ENCODE assay signal across 8 mouse cellular contexts in genomic region chr9:108691846-108692225, GRCm38 (mm10). TPM values are rescaled to one million over a fixed set of nuclear protein-coding genes. Genes with fewer than 3 reads are reported as not detected.
DNase-seq lines count a peak whose midpoint lies in the region; ATAC-seq and TF ChIP-seq lines count a peak whose summit lies in the region.

No protein-coding gene starts in this region.

- H3K9ac ChIP-seq in forebrain, embryonic 12.5 days, result peak overlapping the region; percentile 83
- H3K9ac ChIP-seq in heart, postnatal 0 days (replicated peaks; ENCODE audit: low read depth, low read length), result peak overlapping the region; percentile 84
- H3K9ac ChIP-seq in liver, embryonic 16.5 days (ENCODE audit: low read depth, low read length), result peak overlapping the region; percentile 72
- H3K9ac ChIP-seq in neural tube, embryonic 12.5 days, result peak overlapping the region; percentile 82
- peak overlapping the region; percentile 86 for H3K9ac ChIP-seq in stomach, postnatal 0 days (ENCODE audit: low read length)

- TF ChIP-seq CTCF in heart, postnatal 0 days (IDR thresholded peaks at IDR 0.05; ENCODE audit: low read depth), result no peak
- TF ChIP-seq CTCF in stomach, postnatal 0 days (IDR thresholded peaks at IDR 0.05; ENCODE audit: low read depth), result no peak

- no peaks in the 10 kb centered on the region for H3K36me3 ChIP-seq in forebrain, embryonic 12.5 days (replicated peaks)
- no peaks in the 10 kb centered on the region for H3K36me3 ChIP-seq in heart, postnatal 0 days (replicated peaks; ENCODE audit: control insufficient read depth, insufficient read depth, low read length)
- no peaks in the 10 kb centered on the region for H3K36me3 ChIP-seq in liver, embryonic 16.5 days (ENCODE audit: control insufficient read depth, insufficient read depth)
- H3K36me3 ChIP-seq in neural tube, embryonic 12.5 days, result no peaks in the 10 kb centered on the region
- H3K36me3 ChIP-seq in stomach, postnatal 0 days (ENCODE audit: control insufficient read depth, insufficient read depth, low read length), result no peaks in the 10 kb centered on the region

- peak; percentile 50 for ATAC-seq in CD4-positive, CD25-positive, alpha-beta regulatory T cell, adult 4 months
- peak; percentile 91 for ATAC-seq in forebrain, embryonic 12.5 days (ENCODE audit: low FRiP score)
- ATAC-seq in heart, postnatal 0 days (ENCODE audit: insufficient read depth, low read depth), result peak; percentile 93
- ATAC-seq in liver, embryonic 16.5 days (ENCODE audit: low read depth), result peak; percentile 89
- peak; percentile 86 for ATAC-seq in neural tube, embryonic 12.5 days (ENCODE audit: low FRiP score, low read depth)
- peak; percentile 93 for ATAC-seq in stomach, postnatal 0 days (ENCODE audit: low FRiP score, low TSS enrichment)

- DNase-seq in c-Kit-positive CD71-positive TER-119-positive erythroid progenitor cells, embryonic 14.5 days (ENCODE audit: low spot score), result peak; percentile 67
- peak; percentile 90 for DNase-seq in heart, postnatal 0 days (ENCODE audit: low spot score)
- DNase-seq in kidney, postnatal 4 days, result peak; percentile 91 to 95
- peak; percentile 94 for DNase-seq in stomach, postnatal 0 days (ENCODE audit: low spot score)

- H3K9me3 ChIP-seq in forebrain, embryonic 12.5 days, result no peaks in the 10 kb centered on the region
- H3K9me3 ChIP-seq in heart, postnatal 0 days (replicated peaks; ENCODE audit: control insufficient read depth, low read length), result no peaks in the 10 kb centered on the region
- H3K9me3 ChIP-seq in liver, embryonic 16.5 days (replicated peaks; ENCODE audit: control insufficient read depth, low read length), result no peaks in the 10 kb centered on the region
- H3K9me3 ChIP-seq in neural tube, embryonic 12.5 days, result no peaks in the 10 kb centered on the region
- H3K9me3 ChIP-seq in stomach, postnatal 0 days (ENCODE audit: control insufficient read depth, low read length), result no peaks in the 10 kb centered on the region

- peaks cover 10% of the 10 kb centered on the region; the same call in 1 of the 2 replicates for H3K27me3 ChIP-seq in forebrain, embryonic 12.5 days
- no peaks in the 10 kb centered on the region for H3K27me3 ChIP-seq in heart, postnatal 0 days (ENCODE audit: control insufficient read depth, insufficient read depth, low read length)
- peaks cover 24% of the 10 kb centered on the region for H3K27me3 ChIP-seq in liver, embryonic 16.5 days (ENCODE audit: control insufficient read depth, insufficient read depth, low read depth, low read length)
- no peaks in the 10 kb centered on the region for H3K27me3 ChIP-seq in neural tube, embryonic 12.5 days (replicated peaks)
- H3K27me3 ChIP-seq in stomach, postnatal 0 days (ENCODE audit: control insufficient read depth, insufficient read depth, low read length), result no peaks in the 10 kb centered on the region

- peak overlapping the region; percentile 89 for H3K4me3 ChIP-seq in forebrain, embryonic 12.5 days (replicated peaks)
- H3K4me3 ChIP-seq in heart, postnatal 0 days (ENCODE audit: low read depth, low read length), result peak overlapping the region; percentile 83
- peak overlapping the region; percentile 73 for H3K4me3 ChIP-seq in liver, embryonic 16.5 days (ENCODE audit: low read depth, low read length)
- H3K4me3 ChIP-seq in neural tube, embryonic 12.5 days, result peak overlapping the region; percentile 84
- H3K4me3 ChIP-seq in stomach, postnatal 0 days (ENCODE audit: low read depth, low read length), result peak overlapping the region; percentile 82

- peak overlapping the region; percentile 85 for H3K4me2 ChIP-seq in forebrain, embryonic 12.5 days
- H3K4me2 ChIP-seq in heart, postnatal 0 days (ENCODE audit: low read depth, low read length), result peak overlapping the region; percentile 95
- H3K4me2 ChIP-seq in liver, embryonic 16.5 days (ENCODE audit: low read depth, low read length), result peak overlapping the region; percentile 95
- peak overlapping the region; percentile 87 for H3K4me2 ChIP-seq in neural tube, embryonic 12.5 days (replicated peaks)
- peak overlapping the region; percentile 98 for H3K4me2 ChIP-seq in stomach, postnatal 0 days (replicated peaks; ENCODE audit: low read depth)

- TF ChIP-seq EP300 in heart, postnatal 0 days (IDR thresholded peaks at IDR 0.05; ENCODE audit: low read depth), result no peak
- TF ChIP-seq EP300 in stomach, postnatal 0 days (optimal IDR thresholded peaks at IDR 0.05), result no peak

- 2% methylated on average over 42 of the region's 42 CpGs for WGBS in forebrain, embryonic 12.5 days
- WGBS in heart, postnatal 0 days, result 1% methylated on average over 38 of the region's 42 CpGs
- WGBS in liver, embryonic 16.5 days (ENCODE audit: insufficient replicate concordance), result under 1% methylated on average over 42 of the region's 42 CpGs
- 0% methylated on average over 41 of the region's 42 CpGs for WGBS in neural tube, embryonic 12.5 days
- WGBS in stomach, postnatal 0 days, result under 1% methylated on average over 38 of the region's 42 CpGs

- peaks cover 52% of the 10 kb centered on the region for H3K4me1 ChIP-seq in forebrain, embryonic 12.5 days
- peaks cover 21% of the 10 kb centered on the region for H3K4me1 ChIP-seq in heart, postnatal 0 days (ENCODE audit: control insufficient read depth, insufficient read depth)
- H3K4me1 ChIP-seq in liver, embryonic 16.5 days (ENCODE audit: control insufficient read depth, low read depth, low read length), result peaks cover 16% of the 10 kb centered on the region
- peaks cover 34% of the 10 kb centered on the region for H3K4me1 ChIP-seq in neural tube, embryonic 12.5 days
- H3K4me1 ChIP-seq in stomach, postnatal 0 days (replicated peaks; ENCODE audit: control insufficient read depth, insufficient read depth), result peaks cover 9% of the 10 kb centered on the region

- H3K27ac ChIP-seq in forebrain, embryonic 12.5 days, result peak overlapping the region; percentile 69; the same call in 1 of the 2 replicates
- H3K27ac ChIP-seq in heart, postnatal 0 days (ENCODE audit: low read depth), result peak overlapping the region; percentile 83
- peak overlapping the region; percentile 78 for H3K27ac ChIP-seq in liver, embryonic 16.5 days (ENCODE audit: low read length)
- peak overlapping the region; percentile 50; the same call in 1 of the 2 replicates for H3K27ac ChIP-seq in neural tube, embryonic 12.5 days
- peak overlapping the region; percentile 90 for H3K27ac ChIP-seq in stomach, postnatal 0 days (replicated peaks)

RNA-seq across cellular contexts. Expression of gene Prkar2a, which starts 2.7 kb away (rescaled TPM):
- polyA plus RNA-seq in CD4-positive, CD25-positive, alpha-beta regulatory T cell, adult 4 months (2017; shearing (Covaris generic)), result 1 to 10 TPM; 3.7 to 6.7 TPM
- polyA plus RNA-seq in forebrain, embryonic 12.5 days (2016; fragmentation: Nextera tagmentation; extraction: Ambion mirVana), result 55.8 and 56.9 TPM in 2 replicates
- 48.2 and 52.8 TPM in 2 replicates for total RNA-seq in heart, postnatal 0 days (2014; rRNA removed; ENCODE audit: low replicate concordance)
- polyA plus RNA-seq in heart, postnatal 0 days (2015; fragmentation: Nextera tagmentation; extraction: Ambion mirVana), result 17.8 and 20.7 TPM in 2 replicates
- polyA plus RNA-seq in liver, embryonic 16.5 days (2015; fragmentation: Nextera tagmentation; extraction: Ambion mirVana), result 6.6 and 8.8 TPM in 2 replicates
- polyA plus RNA-seq in neural tube, embryonic 12.5 days (2016; fragmentation: Nextera tagmentation; extraction: Ambion mirVana), result 59.2 and 66.4 TPM in 2 replicates
- polyA plus RNA-seq in stomach, postnatal 0 days (2015; fragmentation: Nextera tagmentation; extraction: Ambion mirVana), result 22.2 and 24.0 TPM in 2 replicates

RNA-seq across cellular contexts. Expression of gene Slc25a20, which starts 29.9 kb away (rescaled TPM):
- 10 to 100 TPM; 40.4 to 61.1 TPM for polyA plus RNA-seq in CD4-positive, CD25-positive, alpha-beta regulatory T cell, adult 4 months (2017; shearing (Covaris generic))
- 35.4 and 37.0 TPM in 2 replicates for polyA plus RNA-seq in forebrain, embryonic 12.5 days (2016; fragmentation: Nextera tagmentation; extraction: Ambion mirVana)
- total RNA-seq in heart, postnatal 0 days (2014; rRNA removed; ENCODE audit: low replicate concordance), result 95.7 and 137 TPM in 2 replicates
- 240 and 248 TPM in 2 replicates for polyA plus RNA-seq in heart, postnatal 0 days (2015; fragmentation: Nextera tagmentation; extraction: Ambion mirVana)
- polyA plus RNA-seq in liver, embryonic 16.5 days (2015; fragmentation: Nextera tagmentation; extraction: Ambion mirVana), result 28.9 and 30.9 TPM in 2 replicates
- polyA plus RNA-seq in neural tube, embryonic 12.5 days (2016; fragmentation: Nextera tagmentation; extraction: Ambion mirVana), result 40.1 and 41.8 TPM in 2 replicates
- 71.5 and 75.1 TPM in 2 replicates for polyA plus RNA-seq in stomach, postnatal 0 days (2015; fragmentation: Nextera tagmentation; extraction: Ambion mirVana)

RNA-seq across cellular contexts. Expression of gene Arih2, which starts 42.6 kb away (rescaled TPM):
- polyA plus RNA-seq in CD4-positive, CD25-positive, alpha-beta regulatory T cell, adult 4 months (2017; shearing (Covaris generic)), result 10 to 100 TPM; 61.3 to 92.7 TPM
- polyA plus RNA-seq in forebrain, embryonic 12.5 days (2016; fragmentation: Nextera tagmentation; extraction: Ambion mirVana), result 56.4 and 57.9 TPM in 2 replicates
- total RNA-seq in heart, postnatal 0 days (2014; rRNA removed; ENCODE audit: low replicate concordance), result 59.5 and 76.4 TPM in 2 replicates
- polyA plus RNA-seq in heart, postnatal 0 days (2015; fragmentation: Nextera tagmentation; extraction: Ambion mirVana), result 33.8 and 38.2 TPM in 2 replicates
- polyA plus RNA-seq in liver, embryonic 16.5 days (2015; fragmentation: Nextera tagmentation; extraction: Ambion mirVana), result 30.4 and 31.6 TPM in 2 replicates
- 56.2 and 57.2 TPM in 2 replicates for polyA plus RNA-seq in neural tube, embryonic 12.5 days (2016; fragmentation: Nextera tagmentation; extraction: Ambion mirVana)
- 25.1 and 27.2 TPM in 2 replicates for polyA plus RNA-seq in stomach, postnatal 0 days (2015; fragmentation: Nextera tagmentation; extraction: Ambion mirVana)

Comparison
In these comparisons a context has a peak if more than half of its experiments do, and no peak if none do; other contexts are left out.
1. Peak in every context shown above with its lines: DNase-seq, ATAC-seq, H3K4me3 ChIP-seq and H3K27ac ChIP-seq.